9 mouse cellular contexts compared by ENCODE assay signal in genomic region chr19:17364741-17365140, GRCm38 (mm10). TPM values are rescaled to one million over a fixed set of nuclear protein-coding genes. Genes with fewer than 3 reads are reported as not detected.
DNase-seq lines count a peak whose midpoint lies in the region; ATAC-seq lines count a peak whose summit lies in the region.
"Had no signal": no experiment of that assay in that cellular context is flagged by ENCODE, and none has a peak within 500 bp of the region (broad histone marks: within the 10 kb centered on the region; RNA-seq: fewer than 3 reads in every experiment).

No protein-coding gene starts in this region.

- no peaks in the 10 kb centered on the region for H3K9me3 ChIP-seq in liver, embryonic 12.5 days (replicated peaks)

- H3K27ac ChIP-seq in liver, embryonic 12.5 days, result no peak overlapping the region

- no peak overlapping the region for H3K4me2 ChIP-seq in liver, embryonic 12.5 days

- no peak overlapping the region for H3K4me3 ChIP-seq in liver, embryonic 12.5 days
- H3K4me3 ChIP-seq: erythroblast, embryonic 14.5 days had no signal

- 24% methylated on average over 3 of the region's 3 CpGs for WGBS in liver, embryonic 12.5 days (ENCODE audit: insufficient replicate concordance)

- H3K27me3 ChIP-seq in liver, embryonic 12.5 days (replicated peaks), result no peaks in the 10 kb centered on the region

- H3K9ac ChIP-seq in liver, embryonic 12.5 days, result no peak overlapping the region

- H3K4me1 ChIP-seq in liver, embryonic 12.5 days, result peaks cover 38% of the 10 kb centered on the region

- DNase-seq in left cerebral cortex, adult 18-20 months (ENCODE audit: low spot score in 2 of 2), result peak; percentile 8 to 16
- DNase-seq in left cerebral cortex, adult 11 months (ENCODE audit: low spot score), result no peak
- DNase-seq in ES-CJ7 (ENCODE audit: low read depth, low spot score), result peak; percentile 72
- DNase-seq in adrenal gland, adult 8-10 months, result peak; percentile 6
- peak; percentile 33 for DNase-seq in embryo, embryonic 11 days
- no peak for DNase-seq in MN1 (ENCODE audit: low spot score)
- no peak for DNase-seq in urinary bladder, postnatal 4 days (ENCODE audit: low spot score in 2 of 2)

- H3K36me3 ChIP-seq in liver, embryonic 12.5 days, result no peaks in the 10 kb centered on the region

- ATAC-seq in liver, embryonic 12.5 days, result peak; percentile 61; the same call in 1 of the 2 replicates

RNA-seq across cellular contexts. Expression of gene Gcnt1, which starts 7.9 kb away (rescaled TPM):
- total RNA-seq in left cerebral cortex, adult 18-20 months (2021), result 1 to 10 TPM; 2.6 to 3.1 TPM
- 1 to 10 TPM; 2.0 to 2.6 (median 2.5) TPM for total RNA-seq in adrenal gland, adult 8-10 months (2022)
- polyA plus RNA-seq in liver, embryonic 12.5 days (2016; fragmentation: Nextera tagmentation; extraction: Ambion mirVana), result 25.2 and 25.9 TPM in 2 replicates

RNA-seq across cellular contexts. Expression of gene Rfk, which starts 29.1 kb away (rescaled TPM):
- 10 to 100 TPM; 61.8 to 67.4 TPM for total RNA-seq in left cerebral cortex, adult 18-20 months (2021)
- 100 to 1,000 TPM in 2 of 4 experiments, 10 to 100 TPM in 2; 59.9 to 655 (median 176) TPM for total RNA-seq in adrenal gland, adult 8-10 months (2022)
- polyA plus RNA-seq in liver, embryonic 12.5 days (2016; fragmentation: Nextera tagmentation; extraction: Ambion mirVana), result 79.8 and 85.5 TPM in 2 replicates

Comparison
In these comparisons a context has a peak if more than half of its experiments do, and no peak if none do; other contexts are left out.
1. DNase-seq: peak in left cerebral cortex, adult 18-20 months (2 of 2), ES-CJ7 (single experiment), adrenal gland, adult 8-10 months (single experiment) and embryo, embryonic 11 days (single experiment); none in left cerebral cortex, adult 11 months (single experiment), MN1 (single experiment) and urinary bladder, postnatal 4 days (0 of 2).